Mouse (Mus musculus) urinary bladder, adult 2 months (tissue): Measurements from ENCODE around the gene Fam221b. TPM values are rescaled to one million over a fixed set of nuclear protein-coding genes. Genes with fewer than 3 reads are reported as not detected.

Source experiments
- DNase-seq: peaks from one replicate; pipeline ENCODE4 v3.0.0; 2022; ENCODE audit warnings: low spot score
- polyA plus RNA-seq: library from polyadenylated mRNA; depleted of rRNA; stranded (reverse); fragments of >200 nt; gene quantifications from 2 replicates; pipeline ENCODE4 v1.2.3, GENCODE M21; 2012; rRNA removed

The Fam221b gene
- polyA plus RNA-seq, 1 experiment, result 0.51 TPM

DNA sequence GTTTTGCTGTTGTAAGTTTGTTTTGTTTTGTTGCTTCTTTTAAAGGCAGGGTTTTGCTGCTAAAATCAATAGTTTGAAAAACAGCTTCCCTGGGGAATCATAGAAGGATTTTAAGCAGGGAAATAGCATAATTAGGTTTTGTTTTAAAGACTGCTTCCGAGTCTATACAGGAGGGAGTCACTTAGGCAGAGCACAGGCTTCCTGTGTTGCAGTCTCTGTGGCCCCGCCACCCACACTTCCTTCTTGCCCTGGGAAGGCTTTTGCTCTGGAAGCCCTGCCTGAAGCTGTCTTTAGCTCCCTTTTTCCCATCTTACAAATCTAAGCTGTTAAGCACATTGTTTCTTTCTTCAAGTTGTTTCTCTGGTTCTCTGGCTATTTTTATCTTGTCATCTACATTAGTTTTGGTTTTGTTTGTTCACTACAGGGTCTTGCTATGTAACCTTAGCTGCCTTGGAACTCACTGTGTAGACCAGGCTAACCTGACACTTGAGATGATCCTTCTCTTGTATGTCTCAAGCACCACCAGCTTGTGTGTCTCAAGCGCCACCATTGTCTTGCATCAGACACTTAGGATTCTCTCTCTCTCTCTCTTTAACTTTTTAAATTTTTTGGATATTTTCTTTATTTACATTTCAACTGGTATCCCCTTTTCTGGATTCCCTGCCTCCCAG, 55.8 kb downstream of the Fam221b start:
- DNase-seq, result no peak

DNA sequence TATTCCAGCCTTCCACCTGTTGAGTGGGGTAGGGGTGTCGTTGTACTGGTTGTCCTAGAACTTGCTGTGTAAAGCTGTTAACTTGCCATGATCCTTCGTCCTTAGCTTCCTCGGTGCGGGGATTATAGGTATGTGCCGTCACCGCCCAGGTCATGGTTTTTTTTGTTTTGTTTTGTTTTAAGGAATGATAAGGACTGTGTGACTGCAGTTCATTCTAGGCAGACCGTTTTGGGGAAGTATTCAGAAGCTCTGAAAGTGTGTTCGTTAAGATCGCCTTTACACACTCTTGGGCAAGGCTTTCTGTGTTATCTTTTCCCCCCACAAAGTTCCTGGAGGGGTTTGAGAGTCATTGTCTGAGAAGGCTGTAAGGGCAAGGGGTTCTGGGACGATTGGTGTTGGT, 56.4 kb downstream of the Fam221b start:
- no peak for DNase-seq

Other genes with a start within 250 kb of the Fam221b start
- gene Fam166b, start 240.0 kb downstream of the Fam221b start, polyA plus RNA-seq, result 0.55 and 0.59 TPM in 2 replicates
- 25.8 and 34.2 TPM in 2 replicates for gene Tesk1, start 227.2 kb downstream of the Fam221b start, polyA plus RNA-seq
- 2.4 and 4.6 TPM in 2 replicates for gene Cd72, start 214.5 kb downstream of the Fam221b start, polyA plus RNA-seq
- 0.22 and 0.41 TPM in 2 replicates for gene Sit1, start 185.4 kb downstream of the Fam221b start, polyA plus RNA-seq
- gene Ccdc107, start 176.2 kb downstream of the Fam221b start, polyA plus RNA-seq, result 272 and 290 TPM in 2 replicates
- 14.7 and 26.0 TPM in 2 replicates for gene Arhgef39, start 169.4 kb downstream of the Fam221b start, polyA plus RNA-seq
- gene Car9, start 162.2 kb downstream of the Fam221b start, polyA plus RNA-seq, result 1.3 and 1.9 TPM in 2 replicates
- 3,808 and 5,340 TPM in 2 replicates for gene Tpm2, start 145.4 kb downstream of the Fam221b start, polyA plus RNA-seq
- gene Creb3, start 106.8 kb downstream of the Fam221b start, polyA plus RNA-seq, result 57.7 and 77.0 TPM in 2 replicates
- gene Tln1, start 106.5 kb downstream of the Fam221b start, polyA plus RNA-seq, result 124 and 153 TPM in 2 replicates
- gene Rgp1, start 90.4 kb downstream of the Fam221b start, polyA plus RNA-seq, result 34.9 and 35.1 TPM in 2 replicates
- gene Gba2, start 90.3 kb downstream of the Fam221b start, polyA plus RNA-seq, result 15.1 and 16.8 TPM in 2 replicates
- gene Msmp, start 84.7 kb downstream of the Fam221b start, polyA plus RNA-seq, result 0.44 TPM in 1 of 2 replicates, not detected in the other
- gene Npr2, start 37.2 kb downstream of the Fam221b start, polyA plus RNA-seq, result 54.7 and 69.7 TPM in 2 replicates
- 1.0 and 1.3 TPM in 2 replicates for gene Spag8, start 15.6 kb downstream of the Fam221b start, polyA plus RNA-seq
- 107 and 112 TPM in 2 replicates for gene Hint2, start 12.7 kb downstream of the Fam221b start, polyA plus RNA-seq
- gene Tmem8b, start 174 bp downstream of the Fam221b start, polyA plus RNA-seq, result 8.3 and 12.6 TPM in 2 replicates
- gene Olfr70, start 31.7 kb upstream of the Fam221b start, polyA plus RNA-seq, result not detected in 2 replicates
- not detected in 2 replicates for gene Olfr71, start 41.1 kb upstream of the Fam221b start, polyA plus RNA-seq
- 5.2 and 7.8 TPM in 2 replicates for gene Hrct1, start 58.0 kb upstream of the Fam221b start, polyA plus RNA-seq
- gene Spaar, start 60.9 kb upstream of the Fam221b start, polyA plus RNA-seq, result 1.2 and 1.6 TPM in 2 replicates
- not detected in 2 replicates for gene Olfr159, start 101.9 kb upstream of the Fam221b start, polyA plus RNA-seq
- not detected in 2 replicates for gene Olfr156, start 154.8 kb upstream of the Fam221b start, polyA plus RNA-seq
- not detected in 2 replicates for gene Olfr157, start 171.1 kb upstream of the Fam221b start, polyA plus RNA-seq
- not detected in 2 replicates for gene Olfr155, start 182.4 kb upstream of the Fam221b start, polyA plus RNA-seq
- gene Reck, start 206.4 kb upstream of the Fam221b start, polyA plus RNA-seq, result 25.8 and 26.0 TPM in 2 replicates